Mouse (Mus musculus) retina, postnatal 1 day (tissue): ENCODE data around the gene Gm5478.
"Not testable (repeated sequence)": the region's sequence is repeated elsewhere in the genome, so short reads cannot be mapped to it uniquely, and the experiment has no call there.

ENCODE experiments used
- DNase-seq: peaks from one replicate; pipeline ENCODE4 v3.0.0-alpha.2; 2012

Gm5478 gene

GRCm38 (mm10) chr15:101647280-101647679 is at the start of gene Gm5478:
Gm5478 (minus strand) TSS chr15:101647380.
- DNase-seq: no peak

GRCm38 (mm10) chr15:101694207-101694606 is 47.0 kb upstream of the Gm5478 start, which contains the start of gene Krt6a:
Krt6a (minus strand) TSS chr15:101694307.
- no peak for DNase-seq

- not testable (repeated sequence) for DNase-seq
Observed at GRCm38 (mm10) chr15:101690460-101690859, 43.3 kb upstream of the Gm5478 start.

GRCm38 (mm10) chr15:101688161-101688560 is 41.0 kb upstream of the Gm5478 start:
- DNase-seq: no peak

GRCm38 (mm10) chr15:101680187-101680586 is 33.0 kb upstream of the Gm5478 start, which contains the start of gene Krt6b:
Krt6b (minus strand) TSS chr15:101680287.
- no peak for DNase-seq

- DNase-seq: no peak
Observed at GRCm38 (mm10) chr15:101675978-101676377, 28.8 kb upstream of the Gm5478 start.

- DNase-seq: no peak
Observed at GRCm38 (mm10) chr15:101652736-101653265, 5.6 kb upstream of the Gm5478 start.

- no peak for DNase-seq
Observed at GRCm38 (mm10) chr15:101627884-101628283, 19.3 kb downstream of the Gm5478 start, which contains the start of gene Gm5414. Gm5414 (minus strand) TSS chr15:101628188.

GRCm38 (mm10) chr15:101599123-101599522 is 48.1 kb downstream of the Gm5478 start:
- DNase-seq: peak; percentile 78
